ENCODE assay signal across 1 mouse cellular context in the genomic region with DNA sequence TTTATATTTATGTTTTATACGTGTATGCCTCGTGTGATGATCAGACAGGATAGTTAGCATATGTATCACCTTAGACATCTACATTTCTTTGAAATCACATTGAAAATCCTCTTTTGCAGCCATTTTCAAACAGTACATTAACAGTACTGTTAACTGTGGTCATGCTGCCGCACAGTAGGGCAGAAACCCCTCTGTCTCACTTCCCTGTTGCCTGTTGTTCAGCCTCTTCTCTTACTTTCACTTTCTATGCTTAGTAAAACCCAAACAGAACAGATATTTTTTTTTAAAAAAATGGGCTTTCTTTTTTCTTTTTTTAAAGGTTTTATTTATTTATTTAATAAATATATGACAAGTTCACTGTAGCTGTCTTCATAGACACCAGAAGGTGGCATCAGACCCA.
TF ChIP-seq lines count a peak whose summit lies in the region.

No protein-coding gene starts in this region.

TF ChIP-seq in MEL, 35 proteins besides CTCF, POLR2A, EP300 and RAD21:
- no peak for TF ChIP-seq NRF1 (IDR thresholded peaks at IDR 0.05; ENCODE audit: insufficient read depth, low read depth, low read length, poor library complexity, severe bottlenecking)
- TF ChIP-seq ETS1 (IDR thresholded peaks at IDR 0.05; ENCODE audit: low read depth, low read length): no peak
- TF ChIP-seq CHD2 (IDR thresholded peaks at IDR 0.05; ENCODE audit: low read length): no peak
- TF ChIP-seq MYB (IDR thresholded peaks at IDR 0.05; ENCODE audit: low read depth, low read length): no peak
- no peak for TF ChIP-seq USF2 (IDR thresholded peaks at IDR 0.05; ENCODE audit: borderline replicate concordance in 1 of 2, insufficient read depth in 1 of 2, low read depth in 1 of 2, low read length in 2 of 2)
- no peak for TF ChIP-seq GATA1 (IDR thresholded peaks at IDR 0.05; ENCODE audit: low read depth, low read length)
- no peak for TF ChIP-seq SMC3 (IDR thresholded peaks at IDR 0.05; ENCODE audit: low read depth, low read length)
- TF ChIP-seq ZKSCAN1 (IDR thresholded peaks at IDR 0.05; ENCODE audit: low read depth, low read length): peak; percentile 79
- no peak for TF ChIP-seq CHD1 (IDR thresholded peaks at IDR 0.05; ENCODE audit: low read depth, low read length)
TF ChIP-seq in MEL: peak in this region for 1.
